ENCODE assay signal across 8 mouse cellular contexts in the genomic region with DNA sequence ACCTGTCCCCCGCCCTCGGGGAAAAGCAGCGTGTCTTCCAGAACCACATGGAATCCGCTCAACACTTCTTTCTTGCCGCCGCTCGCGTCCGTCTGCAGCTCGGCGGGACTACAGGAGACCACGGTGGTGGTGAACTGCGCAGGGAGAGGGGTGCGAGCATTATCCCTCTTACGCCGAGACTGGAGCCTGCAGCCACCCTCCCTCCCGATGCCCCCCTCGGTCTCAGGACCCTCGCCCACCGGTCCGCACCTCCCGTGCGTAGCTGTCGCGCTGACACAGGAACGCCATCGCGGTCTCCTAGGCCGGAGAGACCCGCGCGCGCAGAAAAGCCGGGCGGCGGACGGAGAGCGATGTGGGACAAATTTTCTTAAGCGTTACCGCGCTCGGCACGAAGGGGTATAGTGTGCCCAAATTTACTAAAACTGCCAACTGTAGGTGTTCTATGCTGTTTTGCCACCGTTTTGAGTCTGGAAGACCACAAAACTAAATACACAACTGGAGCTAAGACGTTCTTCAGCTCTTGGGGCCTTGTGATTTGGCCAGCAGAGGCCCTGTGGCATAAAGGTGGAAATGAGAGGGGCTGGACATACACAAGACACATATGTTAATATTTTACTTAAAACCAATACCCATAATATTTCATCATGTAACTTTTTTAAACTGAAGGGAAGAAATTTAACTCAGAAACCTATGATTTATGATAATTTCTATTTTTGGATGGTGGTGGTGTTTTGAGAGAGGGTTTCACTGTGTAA. TPM values are rescaled to one million over a fixed set of nuclear protein-coding genes. Genes with fewer than 3 reads are reported as not detected.
DNase-seq lines count a peak whose midpoint lies in the region; ATAC-seq and TF ChIP-seq lines count a peak whose summit lies in the region.

A gene (minus strand): TSS at position 515 of the 755 bp plus-strand sequence.

- peak within 1 kb of the TSS; percentile 98 for H3K4me3 ChIP-seq in G1E (ENCODE audit: low read depth, low read length)
- H3K4me3 ChIP-seq in cerebellum, adult 2 months (replicated peaks; ENCODE audit: insufficient read depth, low read depth, low read length), result peak within 1 kb of the TSS; percentile 90
- peak within 1 kb of the TSS; percentile 91 for H3K4me3 ChIP-seq in layer of hippocampus, adult 2 months
- peak within 1 kb of the TSS; percentile 69 for H3K4me3 ChIP-seq in lung, adult 2 months (replicated peaks; ENCODE audit: extremely low read depth, low read depth, low read length)

- peak; percentile 50 for DNase-seq in G1E (ENCODE audit: low spot score)
- DNase-seq in cerebellum, adult 2 months, result peak; percentile 90 to 95
- peak; percentile 84 for DNase-seq in forelimb bud, embryonic 11.5 days (ENCODE audit: low read depth, low spot score)
- DNase-seq in heart, postnatal 4 days, result peak; percentile 94
- peak; percentile 81 to 90 for DNase-seq in layer of hippocampus, adult 2 months (ENCODE audit: low spot score in 2 of 2)
- DNase-seq in lung, adult 2 months, result peak; percentile 89
- DNase-seq in testis, postnatal 14 days (ENCODE audit: low spot score), result peak; percentile 87

- peak within 1 kb of the TSS; percentile 60 for H3K27ac ChIP-seq in cerebellum, adult 2 months (ENCODE audit: insufficient read depth, low read length)
- peak within 1 kb of the TSS; percentile 88 for H3K27ac ChIP-seq in layer of hippocampus, adult 2 months

- under 1% methylated on average over 45 of the region's 45 CpGs for WGBS in cerebellum, adult 2 months
- under 1% methylated on average over 45 of the region's 45 CpGs for WGBS in lung, adult 2 months

- H3K4me1 ChIP-seq in G1E (ENCODE audit: insufficient read depth, low read depth, low read length), result peaks cover 44% of the 10 kb centered on the region
- no peaks in the 10 kb centered on the region for H3K4me1 ChIP-seq in cerebellum, adult 2 months (ENCODE audit: control insufficient read depth, insufficient read depth, low read length)
- peaks cover 6% of the 10 kb centered on the region; the same call in 1 of the 2 replicates for H3K4me1 ChIP-seq in lung, adult 2 months (ENCODE audit: control insufficient read depth, insufficient read depth, low read length)

- no peak for TF ChIP-seq CTCF in G1E (IDR thresholded peaks at IDR 0.05; ENCODE audit: low read depth, low read length)
- no peak for TF ChIP-seq CTCF in cerebellum, adult 2 months (IDR thresholded peaks at IDR 0.05; ENCODE audit: borderline replicate concordance, insufficient read depth, low read depth, low read length)
- TF ChIP-seq CTCF in layer of hippocampus, adult 2 months (conservative IDR thresholded peaks at IDR 0.05), result no peak; the same call in none of the 2 replicates
- TF ChIP-seq CTCF in lung, adult 2 months (IDR thresholded peaks at IDR 0.05; ENCODE audit: insufficient read depth, low read length), result no peak

- peaks cover 31% of the 10 kb centered on the region for H3K36me3 ChIP-seq in G1E (replicated peaks)

- no peaks in the 10 kb centered on the region for H3K9me3 ChIP-seq in G1E (replicated peaks)

- no peaks in the 10 kb centered on the region for H3K27me3 ChIP-seq in G1E (ENCODE audit: insufficient read depth, low read length)
- H3K27me3 ChIP-seq in cerebellum, adult 2 months (ENCODE audit: control insufficient read depth, insufficient read depth, low read length), result no peaks in the 10 kb centered on the region

- TF ChIP-seq POLR2A in cerebellum, adult 2 months (IDR thresholded peaks at IDR 0.05; ENCODE audit: borderline replicate concordance, insufficient read depth, low read length), result peak; percentile 77
- 0 out of 2 replicates have a peak, but pooled peaks have one; percentile 58 for TF ChIP-seq POLR2A in lung, adult 2 months (IDR thresholded peaks at IDR 0.05; ENCODE audit: borderline replicate concordance, extremely low read depth, low read depth, low read length)

- peak; percentile 28 for ATAC-seq in G1E (ENCODE audit: extremely low read depth, insufficient number of reproducible peaks, low FRiP score, poor library complexity, severe bottlenecking)
- peak; percentile 71 for ATAC-seq in neutrophil, adult 5-6 weeks (ENCODE audit: extremely low read depth, insufficient number of reproducible peaks, low FRiP score, poor library complexity, severe bottlenecking)

RNA-seq across cellular contexts. Expression of the gene that starts here (rescaled TPM):
- 51.6 and 55.8 TPM in 2 replicates for total RNA-seq in G1E (2014; fragmentation: Nextera tagmentation)
- 47.0 and 50.9 TPM in 2 replicates for total RNA-seq in G1E (2017)
- 67.7 and 74.4 TPM in 2 replicates for polyA plus RNA-seq in G1E (2012)
- 53.2 and 55.3 TPM in 2 replicates for polyA plus RNA-seq in cerebellum, adult 2 months (2012; rRNA removed)
- 10 to 100 TPM; 25.0 to 27.1 TPM for total RNA-seq in heart, postnatal 4 days (2021)
- total RNA-seq in layer of hippocampus, adult 2 months (2021), result 10 to 100 TPM; 47.2 to 51.2 TPM
- polyA plus RNA-seq in lung, adult 2 months (2012; rRNA removed), result 20.5 and 20.9 TPM in 2 replicates
- total RNA-seq in neutrophil, adult 5-6 weeks (2017), result 15.7 and 18.7 TPM in 2 replicates

Comparison
In these comparisons a context has a peak if more than half of its experiments do, and no peak if none do; other contexts are left out.
1. Peak in every context shown above with its lines: DNase-seq, ATAC-seq, H3K4me3 ChIP-seq and H3K27ac ChIP-seq.